Mouse (Mus musculus) adrenal gland, adult 8-10 months (tissue): ENCODE measurements around the gene Zbed3. TPM values are rescaled to one million over a fixed set of nuclear protein-coding genes. Genes with fewer than 3 reads are reported as not detected.
A peak's percentile ranks its signal among the peaks of the same experiment; 100 is the strongest.

Experiments used
- DNase-seq: peaks from one replicate; pipeline ENCODE4 v3.0.0; 2022
- total RNA-seq, 4 experiments: library from RNA; stranded (reverse); gene quantifications; 2 replicates each; pipeline ENCODE4 v1.2.4; 2022

Gene Zbed3
- total RNA-seq, result 10 to 100 TPM; 19.6 to 30.0 (median 26.0) TPM

- DNase-seq, result no peak
Measured at GRCm38 (mm10) chr13:95323400-95323799, at the start of gene Zbed3. Gene Zbed3, plus strand, starts transcription at chr13:95323612.

DNA sequence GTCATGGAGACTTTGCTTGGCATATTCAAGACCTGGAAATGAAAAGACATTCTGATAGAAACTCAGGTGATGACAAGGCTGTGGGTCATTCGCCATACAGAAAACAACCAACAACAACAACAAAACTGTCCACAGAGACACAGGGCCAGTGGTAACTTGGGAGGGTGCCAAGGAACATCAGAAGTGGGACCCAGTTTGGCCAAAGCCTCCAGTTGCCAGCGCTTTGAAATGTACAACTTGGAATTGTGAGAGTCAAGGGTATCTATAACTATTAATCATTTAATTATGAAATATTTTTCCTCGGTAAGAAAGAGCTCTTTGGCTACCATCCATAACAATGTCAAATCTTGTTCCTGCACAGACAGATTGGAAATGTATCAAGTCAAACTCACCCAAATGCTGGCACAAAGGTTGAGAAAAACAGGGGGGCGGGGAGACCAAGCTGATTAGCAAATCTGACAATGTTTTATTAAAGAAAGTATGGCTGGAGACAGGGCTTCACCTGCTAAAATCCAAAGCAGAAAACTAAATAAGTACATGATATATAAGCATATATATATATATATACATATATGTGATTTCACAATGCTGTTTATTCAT, 44.9 kb upstream of the Zbed3 start:
- DNase-seq, result peak; percentile 42

- peak; percentile 70 for DNase-seq
Measured at GRCm38 (mm10) chr13:95281740-95282673, 41.4 kb upstream of the Zbed3 start.

DNA sequence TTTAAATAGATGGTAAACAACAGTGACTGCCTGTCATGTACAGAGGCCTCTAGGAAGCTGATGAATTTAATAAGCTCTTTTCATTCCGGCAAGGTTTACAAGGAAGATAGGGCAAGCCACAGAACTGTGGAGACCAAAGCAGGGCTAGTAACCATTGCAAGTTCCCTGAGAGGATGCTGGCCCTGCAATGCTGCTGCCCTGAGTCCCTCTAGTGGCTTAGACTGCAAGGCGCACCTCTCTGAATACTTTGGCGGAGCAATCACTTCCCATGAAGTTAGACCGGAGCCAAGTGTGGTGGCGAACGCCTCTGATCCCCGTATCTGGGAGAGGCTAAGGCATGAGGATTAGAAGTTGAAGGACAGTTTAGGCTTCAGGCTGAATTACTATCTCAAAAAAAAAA, 36.4 kb upstream of the Zbed3 start:
- peak; percentile 60 for DNase-seq

GRCm38 (mm10) chr13:95288027-95288426, 35.4 kb upstream of the Zbed3 start:
- no peak for DNase-seq

DNA sequence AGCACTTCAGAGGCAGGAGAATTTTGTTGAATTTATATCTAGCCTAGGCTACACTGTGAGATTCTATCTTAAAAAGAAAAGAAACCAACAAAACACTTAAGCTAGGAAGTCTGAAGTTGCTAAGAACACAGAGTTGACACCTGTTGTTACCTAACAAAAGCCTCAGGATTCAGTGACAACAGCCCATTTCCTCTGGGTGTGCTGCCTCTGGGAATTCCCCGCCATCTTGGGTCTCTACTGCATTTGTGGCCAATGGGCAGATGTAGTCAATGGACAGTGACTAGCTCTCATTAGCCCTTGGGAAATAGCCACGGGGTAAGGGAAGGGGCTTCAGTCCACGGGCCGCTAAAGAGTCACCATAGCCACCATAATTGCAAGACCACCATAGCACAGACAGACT, 31.4 kb upstream of the Zbed3 start:
- DNase-seq, result no peak

DNA sequence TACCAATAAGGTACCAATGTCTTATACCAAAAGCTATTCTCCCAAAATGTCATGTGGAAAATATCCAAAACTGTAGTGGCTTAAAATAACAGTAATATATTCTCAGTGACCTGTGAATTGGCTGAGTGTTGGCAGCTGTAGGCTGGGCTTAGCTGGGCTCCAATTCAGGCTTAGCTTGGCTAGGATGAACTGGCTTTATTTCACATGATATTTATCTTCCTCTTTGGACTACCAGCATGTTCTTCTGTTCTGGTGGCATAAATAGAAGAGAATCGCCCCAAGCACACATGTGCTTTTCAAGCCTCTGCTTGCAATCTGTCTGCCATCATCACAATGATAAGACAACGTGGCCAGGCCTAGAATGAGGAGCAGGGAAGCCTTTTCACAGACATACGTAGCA, 23.5 kb upstream of the Zbed3 start:
- DNase-seq, result no peak

GRCm38 (mm10) chr13:95306596-95306995, 16.8 kb upstream of the Zbed3 start:
- DNase-seq, result no peak

DNA sequence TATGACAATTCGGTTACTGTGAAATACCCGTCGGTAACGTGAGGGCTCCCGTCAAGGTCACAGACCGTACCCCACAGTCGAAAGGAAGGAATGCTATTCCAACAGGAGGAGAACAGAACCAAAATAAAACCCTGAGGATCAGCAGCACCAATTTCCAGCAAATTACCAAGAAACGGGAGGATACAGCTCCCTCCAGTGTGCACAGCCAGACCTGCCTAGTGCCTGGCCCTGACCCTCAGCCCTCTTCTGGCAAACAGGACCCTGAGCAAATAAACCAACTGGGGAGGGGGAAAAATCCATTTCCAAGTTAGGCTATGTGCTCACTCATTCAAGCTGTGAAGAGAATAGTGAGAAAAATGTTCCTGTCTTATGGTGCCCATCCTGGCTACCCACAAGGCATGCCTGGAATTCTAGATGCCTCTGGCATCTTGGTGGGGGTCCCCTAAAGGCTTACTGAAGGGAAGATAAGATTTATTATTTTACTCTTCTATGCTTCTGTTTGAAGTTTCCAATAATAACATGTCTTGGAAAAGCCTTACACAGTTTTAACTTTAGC, 16.2 kb upstream of the Zbed3 start:
- no peak for DNase-seq

DNA sequence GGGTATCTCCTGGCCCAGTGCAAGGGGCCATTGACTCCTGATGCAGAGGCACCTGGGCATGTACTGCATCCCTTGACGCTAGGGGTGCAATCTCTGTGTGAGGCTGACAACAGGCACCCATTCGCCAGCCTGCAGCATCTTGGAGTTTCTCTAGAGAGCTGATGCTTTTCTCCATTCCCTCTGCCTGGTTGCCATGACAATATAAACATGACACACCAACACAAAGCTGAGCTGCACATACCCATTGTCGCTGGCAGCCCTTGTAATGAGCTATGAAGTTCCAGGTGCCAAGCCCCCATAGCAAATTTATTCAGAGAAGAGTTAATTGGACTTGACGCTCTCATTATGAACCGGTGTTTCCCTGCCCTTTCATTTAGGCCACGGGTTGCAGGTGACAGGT, 11.4 kb upstream of the Zbed3 start:
- DNase-seq, result no peak

- no peak for DNase-seq
Measured at GRCm38 (mm10) chr13:95319153-95319552, 4.3 kb upstream of the Zbed3 start.

DNA sequence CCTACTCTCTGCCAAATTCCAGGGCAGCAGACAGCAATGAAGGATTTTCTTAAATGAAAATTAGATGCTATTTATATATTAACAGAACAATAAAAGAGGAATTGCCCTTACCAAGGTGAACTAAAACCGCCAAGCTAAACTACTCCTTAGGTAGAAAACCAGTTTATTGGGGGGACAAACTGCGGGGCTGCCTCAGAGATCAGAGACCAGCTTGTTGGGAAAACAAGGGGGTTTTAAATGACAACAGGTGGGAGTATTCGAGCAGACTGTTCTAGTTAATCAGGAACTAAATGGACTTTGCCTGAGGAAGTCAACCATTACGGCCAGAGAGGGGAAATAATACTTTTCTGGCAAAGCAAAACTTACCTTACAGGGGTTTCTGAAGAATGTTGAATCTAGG, 3.0 kb upstream of the Zbed3 start:
- DNase-seq, result no peak

GRCm38 (mm10) chr13:95323950-95324625, 676 bp downstream of the Zbed3 start:
- peak; percentile 21 for DNase-seq

DNA sequence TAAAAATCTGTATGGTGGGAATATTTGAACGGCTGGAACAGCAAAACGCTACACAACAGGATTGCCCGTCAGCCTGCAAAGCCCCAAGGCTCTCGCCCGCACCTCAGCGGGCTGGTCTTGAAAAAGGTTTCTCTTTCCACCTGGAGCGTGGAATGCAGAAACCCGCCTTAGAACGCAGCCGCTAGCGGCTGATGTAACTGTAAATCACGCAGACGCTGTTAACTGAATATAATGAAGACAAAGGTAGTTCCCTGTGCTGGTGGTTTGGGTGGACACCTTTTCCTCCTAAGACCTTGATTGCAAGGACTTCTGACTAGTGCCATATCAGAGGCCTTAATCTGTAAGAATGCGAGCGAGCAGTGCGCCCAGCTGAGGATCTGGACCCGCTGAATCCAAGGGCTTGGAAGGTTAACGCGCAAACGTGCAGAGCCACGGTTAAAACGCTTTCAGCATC, 1.2 kb downstream of the Zbed3 start:
- peak; percentile 30 for DNase-seq

GRCm38 (mm10) chr13:95325080-95325906, 1.9 kb downstream of the Zbed3 start:
- DNase-seq, result peak; percentile 38

GRCm38 (mm10) chr13:95325907-95326550, 2.6 kb downstream of the Zbed3 start:
- DNase-seq, result no peak

DNA sequence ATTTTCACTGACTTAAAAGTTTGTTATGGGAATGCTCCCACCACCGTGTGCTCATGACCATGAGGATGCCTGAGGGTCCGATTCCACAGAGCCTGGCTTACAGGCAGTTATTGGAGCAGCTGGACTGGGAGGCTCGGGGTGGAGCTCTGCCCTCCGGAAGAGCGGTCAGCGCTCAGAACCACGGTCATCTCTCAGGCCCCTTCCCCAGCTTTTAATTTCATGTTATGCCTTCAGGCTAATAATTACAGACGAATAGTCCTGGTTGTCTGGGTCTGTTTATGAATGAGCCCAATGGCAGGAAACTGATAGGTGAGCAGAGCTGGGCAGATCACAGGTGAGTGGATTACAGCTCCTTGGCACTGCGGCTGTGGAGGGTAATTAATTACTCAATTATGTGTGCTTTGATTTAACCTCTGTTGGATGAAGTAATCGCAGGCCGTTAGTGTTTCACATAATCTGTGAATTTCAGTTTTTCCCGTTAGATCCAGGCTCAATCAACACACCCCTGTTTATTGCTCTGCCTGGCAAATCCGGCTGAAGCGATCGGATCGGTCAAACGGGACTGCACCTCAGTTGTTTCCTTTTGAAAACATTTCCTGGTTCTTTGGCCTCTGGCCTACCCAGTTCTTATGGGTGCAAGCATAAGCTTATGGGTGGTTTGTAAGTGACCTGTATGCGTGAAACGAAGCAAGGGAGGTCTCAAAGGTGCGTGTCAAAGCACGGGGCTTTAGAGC, 3.4 kb downstream of the Zbed3 start:
- no peak for DNase-seq

DNA sequence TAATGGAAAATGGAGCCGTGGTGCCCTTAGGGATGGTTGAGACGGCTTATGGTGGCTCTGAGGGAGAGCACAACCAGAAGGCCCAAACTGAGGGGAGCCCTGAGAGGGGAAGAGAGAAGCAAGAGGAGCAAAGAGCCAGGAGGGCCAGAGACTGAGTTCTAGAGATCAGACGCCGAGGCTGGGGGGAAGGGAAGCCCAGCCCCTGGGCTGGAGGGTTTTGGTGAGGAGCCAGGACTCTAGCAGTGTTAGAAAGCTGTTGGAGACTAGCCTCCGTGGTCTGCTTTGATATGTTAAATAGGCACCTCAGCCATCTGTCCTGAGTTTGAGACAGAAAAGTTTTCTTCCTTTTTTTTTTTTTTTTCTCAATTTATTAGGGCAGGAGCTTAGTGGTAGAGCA, 3.9 kb downstream of the Zbed3 start:
- no peak for DNase-seq

DNA sequence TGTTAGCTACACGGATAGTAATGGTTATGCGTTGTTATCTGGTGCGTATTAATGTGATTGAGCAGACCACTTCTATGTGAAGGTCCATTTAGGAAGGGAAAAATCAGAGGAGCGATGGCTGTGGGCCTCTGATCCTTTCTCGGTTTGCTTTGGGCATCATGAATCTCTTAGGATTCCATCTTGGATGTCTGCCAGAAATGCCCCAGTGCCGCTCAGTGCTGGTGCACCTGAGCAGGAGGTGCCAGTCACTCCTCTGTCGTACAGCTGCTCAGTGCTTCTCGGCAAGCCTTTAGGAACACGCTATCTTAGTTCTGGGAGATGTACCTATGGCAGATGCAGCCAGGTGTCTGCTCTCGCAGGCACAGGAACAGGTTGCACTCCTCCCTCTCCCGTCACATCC, 5.4 kb downstream of the Zbed3 start:
- DNase-seq, result no peak

DNA sequence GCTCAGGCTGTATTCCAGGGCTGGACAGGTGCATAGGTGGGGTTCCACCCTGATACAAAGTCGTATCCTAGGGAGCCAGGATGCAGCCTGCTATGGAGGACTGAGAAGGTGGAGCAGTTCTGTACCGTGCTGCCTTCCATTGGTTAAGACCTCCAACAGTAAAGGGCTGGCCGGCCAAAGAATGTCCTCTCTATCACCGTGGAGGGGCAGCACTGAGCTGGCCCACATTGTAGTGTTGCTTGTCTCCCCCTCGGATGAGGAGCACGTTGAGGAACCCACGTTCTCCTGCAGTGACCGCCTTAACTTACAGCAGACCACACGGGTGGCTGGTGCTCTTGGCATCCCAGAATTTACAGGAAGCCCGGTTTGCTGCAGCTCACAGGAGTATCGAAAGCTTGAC, 7.1 kb downstream of the Zbed3 start:
- DNase-seq, result no peak
